Mouse (Mus musculus): ENCODE measurements around the gene Csf2rb.
A peak's percentile ranks its signal among the peaks of the same experiment; 100 is the strongest.
"Not testable (repeated sequence)": the region's sequence is repeated elsewhere in the genome, so short reads cannot be mapped to it uniquely, and the experiment has no call there.

Gene Csf2rb

DNA sequence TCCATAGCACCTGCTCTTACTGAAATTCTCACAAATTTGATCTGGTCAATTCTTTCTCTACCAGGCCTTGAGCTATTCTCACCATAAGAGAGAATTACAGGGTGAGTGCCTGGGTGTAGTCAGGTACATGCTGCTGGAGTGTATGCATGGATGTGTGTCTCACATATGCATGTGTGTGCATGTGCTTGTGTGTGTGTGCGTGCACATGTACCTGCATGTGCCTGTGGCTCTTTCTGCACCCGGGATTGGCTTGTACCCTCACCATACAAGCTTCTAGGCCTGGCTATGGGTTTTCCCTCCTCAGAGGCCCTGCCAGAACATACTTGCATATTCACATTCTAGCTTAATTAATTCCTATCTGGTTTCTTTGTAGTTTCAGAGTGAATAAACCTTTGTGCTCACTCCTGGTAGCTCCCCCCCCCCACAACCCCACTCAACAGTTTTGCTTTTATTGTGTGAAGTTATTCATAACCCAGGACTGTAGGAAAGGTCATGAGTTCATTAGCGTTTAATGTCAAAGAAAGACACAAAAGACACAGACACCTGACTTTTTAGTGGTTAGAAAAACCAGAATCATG is 3.1 kb downstream of the Csf2rb start:
- no peak for DNase-seq

DNA sequence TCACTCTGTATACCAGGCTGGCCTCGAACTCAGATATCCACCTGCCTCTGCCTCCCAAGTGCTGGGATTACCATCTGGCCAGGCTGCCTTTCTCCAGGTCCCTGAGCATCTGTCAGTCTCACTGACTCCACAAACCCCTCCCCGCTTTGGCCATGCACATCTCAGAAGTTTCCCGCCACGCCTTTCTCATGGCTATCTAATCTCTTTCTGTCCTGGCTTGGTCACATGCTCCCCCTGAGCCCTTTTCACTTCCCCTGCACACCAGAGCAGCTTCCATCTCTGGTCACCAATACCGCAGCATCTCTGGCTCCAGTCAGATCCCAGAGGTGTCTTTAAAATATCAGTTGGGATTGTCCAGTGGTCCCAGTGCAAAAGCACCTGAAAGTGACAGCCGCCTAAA is 4.4 kb downstream of the Csf2rb start:
- DNase-seq: not testable (repeated sequence)

- DNase-seq: no peak
These were observed 5.2 kb downstream of the Csf2rb start for GRCm38 (mm10) chr15:78330706-78331105.

- no peak for DNase-seq
These were observed 6.2 kb downstream of the Csf2rb start for GRCm38 (mm10) chr15:78331523-78332340.

- no peak for DNase-seq
These were observed 7.4 kb downstream of the Csf2rb start for GRCm38 (mm10) chr15:78332981-78333380.

GRCm38 (mm10) chr15:78334380-78334779 is 8.8 kb downstream of the Csf2rb start:
- DNase-seq: peak; percentile 80

- DNase-seq: peak; percentile 99
These were observed 14.3 kb downstream of the Csf2rb start for GRCm38 (mm10) chr15:78339627-78340423.

DNA sequence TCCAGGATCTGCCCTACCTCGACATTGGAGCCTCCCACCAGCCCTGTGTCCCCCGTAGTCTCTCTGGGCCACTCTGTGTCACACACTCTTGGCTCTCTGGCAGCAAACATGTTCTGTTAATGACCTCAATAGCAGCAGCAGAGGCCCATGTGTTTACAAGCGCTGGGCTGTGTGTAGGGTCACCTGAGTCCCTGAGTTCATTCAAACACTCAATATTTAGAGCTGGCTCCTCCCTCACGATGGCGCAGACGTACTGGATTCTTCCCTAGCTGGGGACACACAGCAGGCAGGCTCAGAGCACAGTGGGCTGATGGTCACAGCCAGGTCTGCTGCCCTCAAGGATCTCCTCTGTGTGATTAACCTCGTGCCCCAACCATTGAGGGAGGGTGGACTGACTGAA is 15.4 kb downstream of the Csf2rb start:
- DNase-seq: not testable (repeated sequence)

- DNase-seq: no peak
These were observed 18.1 kb downstream of the Csf2rb start for GRCm38 (mm10) chr15:78343683-78344082.

- DNase-seq: peak; percentile 80
These were observed 19.0 kb downstream of the Csf2rb start for GRCm38 (mm10) chr15:78344567-78344966.

DNA sequence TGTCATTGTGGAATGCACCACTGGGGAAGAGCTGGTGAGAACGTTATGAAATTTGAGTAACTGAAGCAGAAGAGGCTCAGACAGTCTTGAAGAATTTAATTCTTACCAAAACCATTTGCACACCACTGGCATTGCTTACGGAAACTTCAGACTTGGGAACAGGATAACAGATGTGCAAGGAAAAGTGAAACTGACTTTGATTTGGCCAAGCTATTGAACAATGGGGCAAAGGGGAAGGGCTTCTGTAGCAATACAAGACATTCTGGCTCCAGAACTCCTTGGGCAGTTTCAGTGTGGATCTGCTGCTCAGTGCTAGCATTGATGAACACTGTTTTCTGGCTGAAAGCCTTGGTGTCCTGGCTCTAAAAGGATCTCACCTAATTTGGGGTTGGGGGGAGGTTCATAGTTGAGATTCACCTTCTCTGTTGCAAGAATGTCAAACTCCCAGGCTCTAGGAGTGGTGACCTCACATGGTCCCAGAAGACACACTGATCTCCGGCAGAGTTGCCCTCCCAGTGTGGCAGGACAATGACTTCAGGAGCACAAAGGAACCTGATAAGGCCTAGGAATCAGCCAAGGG is 26.1 kb downstream of the Csf2rb start:
- peak; percentile 93 for DNase-seq

- peak; percentile 74 for DNase-seq
These were observed 29.4 kb downstream of the Csf2rb start for GRCm38 (mm10) chr15:78354958-78355357.

DNA sequence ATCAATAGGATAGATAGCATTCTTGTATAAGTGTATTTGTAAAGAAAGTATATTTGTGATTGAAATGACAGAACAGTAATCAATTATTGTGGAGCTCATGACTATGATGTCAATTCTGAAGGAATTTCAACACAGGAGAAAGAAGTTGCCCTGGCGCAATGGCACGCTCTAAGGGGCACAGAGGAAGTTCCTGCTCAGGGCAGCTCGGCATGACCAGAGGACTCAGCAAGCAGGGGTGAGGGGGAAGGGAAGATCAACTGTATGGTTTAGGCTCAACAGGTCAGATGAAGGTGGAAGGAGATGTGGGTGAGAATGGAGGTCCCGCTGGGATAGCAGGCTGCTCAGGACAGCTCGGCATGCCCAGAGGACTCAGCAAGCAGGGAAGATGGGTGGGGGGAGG is 30.0 kb downstream of the Csf2rb start:
- DNase-seq: peak; percentile 71

GRCm38 (mm10) chr15:78365916-78366315 is 40.4 kb downstream of the Csf2rb start:
- DNase-seq: no peak

DNA sequence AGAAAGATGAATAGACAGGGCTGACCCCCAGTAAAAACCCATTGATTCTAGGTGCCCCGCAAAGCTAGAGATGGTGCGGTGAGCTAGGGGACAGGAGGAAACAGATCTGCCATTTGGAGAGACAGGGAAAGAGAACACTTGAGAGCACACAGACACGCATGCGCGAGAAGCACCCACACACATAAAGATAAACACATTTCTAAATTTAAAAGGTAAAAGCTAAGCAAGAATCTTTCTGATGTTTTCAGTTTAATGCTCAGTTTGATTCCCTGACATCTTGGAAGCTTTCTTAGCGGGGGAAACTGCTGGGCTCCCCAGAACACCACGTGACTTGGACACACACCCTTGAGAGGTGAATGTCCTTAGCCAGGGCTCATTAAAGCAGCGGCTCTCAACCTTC is 41.3 kb downstream of the Csf2rb start:
- no peak for DNase-seq

DNA sequence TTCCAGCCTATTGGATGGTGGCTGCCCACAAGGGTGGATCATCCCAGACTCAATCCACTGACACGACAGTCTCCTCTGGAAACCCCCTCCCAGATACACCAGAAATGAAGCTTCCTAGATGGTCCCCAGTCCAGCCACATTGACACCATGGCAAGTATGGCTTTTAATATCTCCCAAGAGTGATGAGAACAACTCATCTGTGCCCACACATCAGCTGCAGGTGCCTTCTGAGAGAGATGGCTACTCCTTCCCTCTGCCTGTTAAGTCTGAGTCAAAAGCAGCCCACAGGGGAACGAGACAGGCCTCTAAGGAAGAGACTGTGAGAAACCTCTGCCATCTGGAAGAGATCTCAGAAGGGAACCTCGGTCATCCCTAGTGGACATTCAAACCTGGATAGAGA is 42.3 kb downstream of the Csf2rb start:
- peak; percentile 68 for DNase-seq

DNA sequence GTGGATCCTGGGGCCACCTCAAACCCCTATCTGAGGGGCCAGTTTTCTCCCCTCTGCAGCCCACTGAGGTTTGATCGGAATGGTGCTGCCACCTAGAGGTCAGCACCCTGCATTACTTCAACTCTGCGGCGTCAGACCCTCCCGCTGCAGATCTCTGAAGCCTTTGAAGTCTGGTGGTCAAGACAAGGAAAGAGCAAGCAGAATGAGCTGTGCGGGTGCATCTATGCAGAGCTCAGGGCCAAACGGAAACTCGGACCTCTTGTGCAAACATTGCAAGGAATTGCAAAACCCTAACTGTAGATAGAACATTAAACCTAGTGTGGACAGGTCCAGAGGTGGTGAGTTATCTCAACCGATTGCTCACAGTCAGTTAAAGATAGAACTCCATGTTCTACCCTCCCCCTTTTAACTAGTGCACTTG is 43.4 kb downstream of the Csf2rb start:
- peak; percentile 93 for DNase-seq

DNA sequence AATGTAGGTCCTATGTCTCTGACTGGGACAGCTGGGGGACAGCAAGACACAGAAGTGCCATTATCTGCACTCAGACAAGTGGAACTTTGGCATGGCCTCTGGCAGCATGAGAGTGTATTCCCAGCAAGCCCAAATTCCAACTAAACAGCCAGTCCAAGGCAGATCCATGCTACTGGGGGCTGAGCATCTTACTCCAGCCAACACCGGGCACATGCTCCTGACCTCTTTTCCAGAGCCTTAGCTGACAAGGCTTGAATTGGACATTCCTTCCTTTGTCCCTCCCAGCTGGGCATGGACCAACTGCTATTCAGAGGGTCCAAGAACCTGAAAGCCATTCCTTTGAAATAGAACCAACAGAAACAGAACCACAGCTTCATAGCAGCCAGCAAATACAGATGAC is 44.1 kb downstream of the Csf2rb start:
- DNase-seq: no peak

DNA sequence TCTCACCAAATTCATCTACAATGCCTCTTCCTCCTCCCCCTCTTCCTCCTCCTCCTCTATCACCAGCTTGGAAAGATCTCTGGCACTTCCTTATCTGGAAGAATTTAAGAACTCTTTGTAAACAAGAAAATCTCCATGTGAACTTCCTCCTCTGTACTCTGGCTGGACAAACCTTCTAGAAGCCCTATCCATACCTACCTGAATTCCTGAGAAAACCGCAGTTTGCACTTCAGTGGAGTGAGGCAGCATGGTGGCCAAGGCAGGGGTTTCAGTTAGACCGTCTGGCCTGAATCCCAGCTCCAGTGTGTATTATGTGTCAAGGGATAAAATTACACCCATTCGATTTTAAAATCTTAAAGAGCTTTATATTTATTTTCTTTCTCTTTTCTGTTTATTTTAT is 47.2 kb downstream of the Csf2rb start:
- DNase-seq: no peak

DNA sequence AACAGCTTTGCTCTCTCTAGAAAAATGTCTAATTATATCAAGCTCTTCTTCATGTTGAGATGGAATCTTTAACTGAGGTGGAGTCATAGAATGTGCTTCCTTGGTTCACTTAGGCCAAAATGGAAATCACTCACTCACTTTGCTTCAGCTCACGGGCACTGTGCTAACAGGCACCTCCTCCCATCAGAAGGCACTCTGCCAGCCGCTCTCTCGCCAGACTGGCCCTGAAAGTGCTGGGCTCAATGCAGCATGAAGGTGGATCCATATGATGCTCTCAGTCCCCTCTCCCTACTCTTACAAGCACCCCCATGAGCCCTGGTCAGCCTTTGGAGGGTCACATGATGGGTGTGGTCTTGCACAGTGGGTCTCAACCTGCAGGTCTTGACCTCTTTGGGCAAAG is 48.7 kb downstream of the Csf2rb start:
- DNase-seq: peak; percentile 78

- DNase-seq: peak; percentile 75
These were observed 52.3 kb downstream of the Csf2rb start for GRCm38 (mm10) chr15:78377859-78378258.

DNA sequence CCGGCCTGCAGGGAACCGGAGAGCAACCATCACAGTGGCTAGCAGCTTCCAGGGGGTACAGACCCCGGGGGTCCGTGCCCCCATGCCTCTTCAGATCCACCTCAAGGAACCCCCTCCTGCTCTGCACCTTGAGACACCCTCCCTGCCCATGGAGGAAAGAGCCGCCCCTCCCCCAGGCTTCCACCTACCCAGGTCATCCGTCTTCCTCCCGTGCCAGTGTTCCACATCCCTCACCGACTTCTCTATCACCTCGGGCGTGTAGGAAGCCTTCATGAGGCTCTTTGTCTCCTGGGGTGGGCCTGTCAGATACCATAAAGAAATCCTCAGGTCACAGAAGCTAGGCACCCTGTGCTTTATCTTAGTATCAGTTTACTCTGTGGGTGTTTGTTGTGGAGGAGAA is 53.0 kb downstream of the Csf2rb start:
- DNase-seq: peak; percentile 86

- DNase-seq: no peak
These were observed 54.7 kb downstream of the Csf2rb start for GRCm38 (mm10) chr15:78380208-78380607.

Data from heart, adult 11 months (tissue).